Mouse (Mus musculus) cerebellum, postnatal 10 days (tissue): Measurements from ENCODE around the gene Tapbp.
"Not testable (repeated sequence)": the region's sequence is repeated elsewhere in the genome, so short reads cannot be mapped to it uniquely, and the experiment has no call there.

Experiments used
- DNase-seq, 2 experiments: peaks; one replicate each; pipeline ENCODE4 v3.0.0; 2021; ENCODE audit warnings: mixed read lengths in 2 of 2

The Tapbp gene

GRCm38 (mm10) chr17:33948905-33949537, 33.3 kb downstream of the Tapbp start:
- DNase-seq = no peak

GRCm38 (mm10) chr17:33950131-33950625, 34.5 kb downstream of the Tapbp start:
- no peak for DNase-seq

- peak; percentile 91 for DNase-seq
Observed at GRCm38 (mm10) chr17:33951021-33951946, 35.6 kb downstream of the Tapbp start, which contains the start of gene B3galt4. B3galt4 (minus strand) TSS chr17:33951488.

- not testable (repeated sequence) for DNase-seq
Observed at GRCm38 (mm10) chr17:33952015-33952414, 36.3 kb downstream of the Tapbp start.

- DNase-seq = no peak
Observed at GRCm38 (mm10) chr17:33952879-33953278, 37.2 kb downstream of the Tapbp start.

GRCm38 (mm10) chr17:33953310-33953709, 37.6 kb downstream of the Tapbp start:
- no peak for DNase-seq

- no peak for DNase-seq
Observed at GRCm38 (mm10) chr17:33953961-33954565, 38.4 kb downstream of the Tapbp start.

- no peak for DNase-seq
Observed at GRCm38 (mm10) chr17:33954646-33955554, 39.2 kb downstream of the Tapbp start.

- peak; percentile 97 to 99 for DNase-seq
Observed at GRCm38 (mm10) chr17:33955555-33956214, 40.0 kb downstream of the Tapbp start, which contains the start of the genes Vps52 and Rps18. Vps52 (plus strand) TSS chr17:33955812. Rps18 (minus strand) TSS chr17:33956001.

GRCm38 (mm10) chr17:33956336-33956735, 40.6 kb downstream of the Tapbp start:
- DNase-seq = no peak

GRCm38 (mm10) chr17:33957493-33957892, 41.8 kb downstream of the Tapbp start:
- DNase-seq = no peak

- DNase-seq = no peak
Observed at GRCm38 (mm10) chr17:33958451-33958850, 42.8 kb downstream of the Tapbp start.

- DNase-seq = no peak
Observed at GRCm38 (mm10) chr17:33959135-33959534, 43.4 kb downstream of the Tapbp start.

- no peak for DNase-seq
Observed at GRCm38 (mm10) chr17:33959948-33960347, 44.2 kb downstream of the Tapbp start.

- no peak for DNase-seq
Observed at GRCm38 (mm10) chr17:33962876-33963275, 47.2 kb downstream of the Tapbp start.

- DNase-seq = no peak
Observed at GRCm38 (mm10) chr17:33965082-33965845, 49.6 kb downstream of the Tapbp start.

GRCm38 (mm10) chr17:33965846-33966550, 50.3 kb downstream of the Tapbp start:
- no peak for DNase-seq

GRCm38 (mm10) chr17:33968489-33968888, 52.8 kb downstream of the Tapbp start:
- peak; percentile 87 to 89 for DNase-seq

- peak; percentile 62 to 85 for DNase-seq
Observed at GRCm38 (mm10) chr17:33968927-33969326, 53.2 kb downstream of the Tapbp start.

- DNase-seq = peak in 1 of 2 experiments; percentile 29
Observed at GRCm38 (mm10) chr17:33969394-33969793, 53.7 kb downstream of the Tapbp start.
